ENCODE assay signal across 8 mouse cellular contexts in genomic region chr14:25586846-25587486, GRCm38 (mm10).
DNase-seq lines count a peak whose midpoint lies in the region; ATAC-seq lines count a peak whose summit lies in the region.

No protein-coding gene starts in this region.

- H3K4me2 ChIP-seq in heart, embryonic 13.5 days: peak overlapping the region; percentile 48

- H3K9ac ChIP-seq in heart, embryonic 13.5 days: peak overlapping the region; percentile 78

- ATAC-seq in heart, embryonic 13.5 days (ENCODE audit: extremely low read depth, insufficient number of reproducible peaks, low FRiP score, low TSS enrichment): no peak
- ATAC-seq in megakaryocyte-erythroid progenitor cell, adult 5-6 weeks (replicated peaks; ENCODE audit: low FRiP score, low TSS enrichment, poor library complexity, severe bottlenecking): no peak

- DNase-seq in embryo, embryonic 11 days: peak; percentile 59
- DNase-seq in embryo, embryonic 10 days (ENCODE audit: low spot score): no peak
- DNase-seq in MN1 (ENCODE audit: low spot score): peak; percentile 80
- DNase-seq in thymus, postnatal 14 days: no peak
- DNase-seq in urinary bladder, postnatal 14 days (ENCODE audit: low spot score): no peak

- WGBS in heart, embryonic 13.5 days: 25% methylated on average over 10 of the region's 10 CpGs
- WGBS in macrophage (ENCODE audit: missing documents): 82% methylated on average over 10 of the region's 10 CpGs

- peak overlapping the region; percentile 98 for H3K27ac ChIP-seq in heart, embryonic 13.5 days (replicated peaks)
- H3K27ac ChIP-seq in macrophage: peak overlapping the region; percentile 51

- no peak overlapping the region for H3K4me3 ChIP-seq in heart, embryonic 13.5 days
- H3K4me3 ChIP-seq in macrophage (ENCODE audit: inconsistent target): no peak overlapping the region

- peaks cover 73% of the 10 kb centered on the region for H3K4me1 ChIP-seq in heart, embryonic 13.5 days

- H3K27me3 ChIP-seq in heart, embryonic 13.5 days (replicated peaks): no peaks in the 10 kb centered on the region

- peaks cover 96% of the 10 kb centered on the region; the same call in 1 of the 2 replicates for H3K79me2 ChIP-seq in macrophage (ENCODE audit: inconsistent target)

- H3K9me3 ChIP-seq in heart, embryonic 13.5 days: no peaks in the 10 kb centered on the region

- H3K36me3 ChIP-seq in heart, embryonic 13.5 days: peaks cover 45% of the 10 kb centered on the region
- H3K36me3 ChIP-seq in macrophage (ENCODE audit: inconsistent target): peaks cover 44% of the 10 kb centered on the region; the same call in 1 of the 2 replicates

Comparison
In these comparisons a context has a peak if more than half of its experiments do, and no peak if none do; other contexts are left out.
1. DNase-seq: peak in embryo, embryonic 11 days (single experiment) and MN1 (single experiment); none in embryo, embryonic 10 days (single experiment), thymus, postnatal 14 days (single experiment) and urinary bladder, postnatal 14 days (single experiment).